Mouse (Mus musculus): ENCODE measurements around the gene Olfr305. TPM values are rescaled to one million over a fixed set of nuclear protein-coding genes. Genes with fewer than 3 reads are reported as not detected.

Olfr305 gene
- polyA plus RNA-seq (2012; rRNA removed; ENCODE audit: low replicate concordance) = not detected in 2 replicates

DNA sequence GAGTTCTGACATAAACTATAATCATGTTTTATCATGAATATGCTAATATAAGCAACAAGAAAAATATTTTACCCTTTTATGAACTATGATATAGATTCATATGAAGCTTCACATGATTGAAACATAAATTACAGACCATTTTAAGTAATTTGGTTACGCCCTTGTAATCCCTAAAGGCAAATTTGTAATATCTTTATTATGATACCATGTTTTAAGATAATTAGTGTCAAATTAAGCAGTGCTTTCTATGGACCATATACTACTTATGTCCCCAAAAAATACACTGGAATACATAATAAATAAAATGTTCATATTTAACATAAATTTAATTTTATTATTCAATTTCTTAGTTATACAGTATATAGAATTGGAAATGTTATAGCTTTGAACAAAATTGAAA, at the start of gene Olfr305:
Gene Olfr305 (minus strand): TSS at position 101 of the 400 bp plus-strand sequence.

DNA sequence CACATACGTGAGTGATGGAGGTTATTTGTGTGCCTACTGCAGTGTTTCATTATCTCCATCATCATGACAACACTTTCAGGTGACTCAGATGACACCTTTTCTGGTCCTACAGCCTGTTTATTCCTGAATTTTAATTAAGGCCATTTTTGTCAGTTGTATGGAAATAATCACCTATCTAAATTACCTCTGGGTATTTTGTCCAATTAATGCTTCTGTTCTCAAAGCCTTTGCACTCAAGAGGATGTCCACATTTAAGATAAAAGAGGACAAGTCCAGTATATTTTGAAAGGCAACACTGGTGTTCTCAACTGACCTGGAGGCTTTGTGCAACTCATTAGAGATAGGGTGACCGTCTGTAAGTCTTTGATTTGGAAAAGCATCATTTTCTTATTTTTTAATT, 36.8 kb upstream of the Olfr305 start, which contains the start of gene Olfr301:
Gene Olfr301 (plus strand): TSS at position 301 of the 400 bp plus-strand sequence.

DNA sequence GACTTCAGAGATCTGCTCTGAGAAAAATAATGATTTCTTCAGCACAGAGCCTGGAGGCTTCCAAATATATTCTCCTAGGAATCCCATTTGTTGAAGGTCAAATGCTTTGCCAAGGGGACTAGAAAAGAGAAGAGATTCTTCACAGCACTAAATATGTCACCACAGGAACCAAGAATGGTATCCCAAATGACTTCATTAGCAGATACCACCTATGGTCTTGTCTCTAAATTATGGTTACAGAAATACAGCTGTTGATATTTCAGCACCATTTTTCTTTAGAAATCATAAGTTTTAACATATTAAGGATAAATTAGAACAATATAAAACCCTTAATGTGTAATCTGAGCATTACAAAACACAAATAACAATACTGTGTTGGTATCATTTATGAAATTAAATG, 31.0 kb upstream of the Olfr305 start, which contains the start of gene Olfr303:
Gene Olfr303 (minus strand): TSS at position 101 of the 400 bp plus-strand sequence.

DNA sequence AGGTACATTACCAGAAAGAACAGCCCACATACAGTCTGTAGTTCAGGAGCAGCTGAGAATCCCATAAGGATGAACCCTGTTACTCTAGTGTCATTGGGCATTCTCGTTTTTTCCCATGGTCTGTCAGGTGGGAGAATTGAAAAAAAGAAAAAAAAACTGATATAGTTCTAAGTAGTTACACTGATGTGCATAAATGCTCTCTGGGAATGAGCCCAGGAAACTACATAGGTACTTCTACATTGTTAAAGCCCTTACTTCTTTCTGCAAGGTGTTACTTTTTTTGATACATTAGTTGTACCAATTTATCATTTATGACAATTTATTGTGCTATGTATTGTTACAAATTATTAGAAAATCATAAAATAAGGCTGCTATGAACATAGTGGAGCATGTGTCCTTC, 19.8 kb upstream of the Olfr305 start, which contains the start of gene Olfr304:
Gene Olfr304 (minus strand): TSS at position 101 of the 400 bp plus-strand sequence.

DNA sequence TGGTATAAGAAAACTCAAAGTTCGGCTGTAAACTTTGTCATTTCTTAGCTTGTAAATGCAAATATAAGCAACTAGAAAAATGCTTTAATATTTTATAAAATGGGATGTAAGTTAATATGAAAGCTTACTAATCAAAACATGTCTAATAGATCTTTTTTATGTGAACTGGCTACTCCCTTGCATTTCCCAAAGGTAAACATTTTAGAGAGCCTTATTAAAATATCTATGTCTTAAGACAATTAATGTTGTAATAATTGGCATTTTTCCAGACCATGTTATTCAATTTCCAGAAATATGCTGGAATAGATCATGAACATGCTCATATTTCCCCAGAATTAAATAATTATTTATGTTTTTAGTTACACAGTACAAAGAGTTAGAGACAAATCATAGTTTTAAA, 29.2 kb downstream of the Olfr305 start, which contains the start of gene Olfr307:
Gene Olfr307 (minus strand): TSS at position 101 of the 400 bp plus-strand sequence.

DNA sequence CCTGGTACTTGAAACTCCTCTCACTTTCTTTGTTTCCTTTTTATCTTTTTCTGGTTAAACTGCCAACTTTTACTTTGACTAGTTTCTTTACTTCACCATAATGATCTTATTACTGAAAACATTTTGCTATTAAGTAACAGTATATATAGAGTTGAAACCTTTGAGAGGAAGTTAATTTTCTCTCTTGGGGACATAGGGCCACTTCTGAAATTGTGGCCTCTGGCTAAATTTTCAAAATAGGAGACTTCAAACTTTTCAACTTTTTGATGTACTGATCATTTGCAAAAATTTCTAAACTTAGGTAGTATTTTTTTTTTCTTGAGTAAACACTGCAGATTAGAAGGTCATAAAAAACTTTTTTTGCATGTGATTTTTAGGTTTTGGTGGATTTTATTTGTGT, 41.2 kb downstream of the Olfr305 start, which contains the start of gene Olfr308:
Gene Olfr308 (minus strand): TSS at position 101 of the 400 bp plus-strand sequence.

DNA sequence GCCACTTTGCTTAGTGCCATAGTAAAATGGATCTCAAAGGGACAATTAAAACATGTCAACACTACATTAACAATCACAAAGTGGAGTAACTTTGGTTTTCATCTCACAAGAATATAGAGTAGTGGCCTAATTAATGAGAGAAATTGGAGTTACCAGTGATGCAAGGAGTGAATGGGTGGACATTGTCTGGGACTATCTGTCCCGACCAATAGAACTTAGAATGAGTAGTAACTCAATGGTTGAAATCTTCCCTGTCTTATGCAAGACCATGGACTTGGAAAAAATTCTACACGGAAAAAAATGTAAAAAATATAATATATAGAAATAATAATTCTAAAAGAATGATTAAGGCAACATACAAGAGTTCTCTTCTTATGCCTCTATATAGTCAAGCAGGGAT, 53.1 kb downstream of the Olfr305 start, which contains the start of gene Olfr309:
Gene Olfr309 (minus strand): TSS at position 101 of the 400 bp plus-strand sequence.

Other genes with a start within 250 kb of the Olfr305 start
- gene Vmn2r75, start 195.2 kb downstream of the Olfr305 start, polyA plus RNA-seq (2012; rRNA removed; ENCODE audit: low replicate concordance) = not detected in 2 replicates
- not detected in 2 replicates for gene Vmn2r76, start 120.6 kb downstream of the Olfr305 start, polyA plus RNA-seq (2012; rRNA removed; ENCODE audit: low replicate concordance)
- not detected in 2 replicates for gene Olfr310, start 89.8 kb downstream of the Olfr305 start, polyA plus RNA-seq (2012; rRNA removed; ENCODE audit: low replicate concordance)
- not detected in 2 replicates for gene Olfr309, start 53.2 kb downstream of the Olfr305 start, polyA plus RNA-seq (2012; rRNA removed; ENCODE audit: low replicate concordance)
- gene Olfr308, start 41.3 kb downstream of the Olfr305 start, polyA plus RNA-seq (2012; rRNA removed; ENCODE audit: low replicate concordance) = not detected in 2 replicates
- not detected in 2 replicates for gene Olfr307, start 29.3 kb downstream of the Olfr305 start, polyA plus RNA-seq (2012; rRNA removed; ENCODE audit: low replicate concordance)
- not detected in 2 replicates for gene Olfr304, start 19.7 kb upstream of the Olfr305 start, polyA plus RNA-seq (2012; rRNA removed; ENCODE audit: low replicate concordance)
- not detected in 2 replicates for gene Olfr303, start 30.9 kb upstream of the Olfr305 start, polyA plus RNA-seq (2012; rRNA removed; ENCODE audit: low replicate concordance)
- gene Olfr301, start 36.9 kb upstream of the Olfr305 start, polyA plus RNA-seq (2012; rRNA removed; ENCODE audit: low replicate concordance) = not detected in 2 replicates
- gene Olfr299, start 93.0 kb upstream of the Olfr305 start, polyA plus RNA-seq (2012; rRNA removed; ENCODE audit: low replicate concordance) = not detected in 2 replicates
- not detected in 2 replicates for gene Olfr298, start 125.6 kb upstream of the Olfr305 start, polyA plus RNA-seq (2012; rRNA removed; ENCODE audit: low replicate concordance)
- not detected in 2 replicates for gene Olfr297, start 153.0 kb upstream of the Olfr305 start, polyA plus RNA-seq (2012; rRNA removed; ENCODE audit: low replicate concordance)
- gene Olfr295, start 216.9 kb upstream of the Olfr305 start, polyA plus RNA-seq (2012; rRNA removed; ENCODE audit: low replicate concordance) = not detected in 2 replicates
- gene Olfr294, start 249.7 kb upstream of the Olfr305 start, polyA plus RNA-seq (2012; rRNA removed; ENCODE audit: low replicate concordance) = not detected in 2 replicates